Mouse (Mus musculus) splenic B cell, adult 2 months (primary cell): ENCODE results near the gene Edn3.

Experiments used
- DNase-seq: peaks from one replicate; pipeline ENCODE4 v3.0.0-alpha.2; 2011; ENCODE audit warnings: low read depth, low spot score
- H3K27me3 ChIP-seq: 2 replicates; pipeline ENCODE4 v1.6.1; 2012; ENCODE audit warnings: mild to moderate bottlenecking, low read length, moderate library complexity, mixed read lengths; ENCODE audit not compliant: control insufficient read depth, poor library complexity, insufficient read depth, severe bottlenecking
- H3K36me3 ChIP-seq: 2 replicates; pipeline ENCODE4 v1.6.1; 2012; ENCODE audit warnings: mild to moderate bottlenecking, low read length, moderate library complexity, mixed read lengths; ENCODE audit not compliant: control insufficient read depth, poor library complexity, insufficient read depth, severe bottlenecking

Edn3 gene

GRCm38 (mm10) chr2:174774177-174775111 is 14.0 kb downstream of the Edn3 start:
- H3K27me3 ChIP-seq = no peaks in the 10 kb centered on the region
- no peaks in the 10 kb centered on the region for H3K36me3 ChIP-seq
- DNase-seq = peak; percentile 17

DNA sequence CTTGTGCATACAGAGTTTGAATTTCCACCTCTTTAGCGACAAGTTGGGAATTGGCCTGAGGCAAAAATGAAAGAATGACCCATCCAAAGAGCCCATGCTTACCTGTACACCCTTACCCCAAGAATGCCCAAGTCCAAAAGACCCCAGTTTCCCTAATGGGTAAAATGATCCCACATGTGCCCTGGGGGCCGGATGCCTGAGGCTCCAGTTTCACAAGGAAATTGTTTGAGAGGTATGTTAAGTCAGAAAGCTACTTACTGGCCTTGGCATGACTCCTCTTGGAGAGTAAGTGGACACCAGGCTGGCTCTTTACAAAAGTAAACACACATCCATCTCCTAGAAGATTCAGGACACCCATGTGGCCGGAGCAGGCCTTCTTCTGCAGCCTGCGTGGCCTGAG is 21.6 kb downstream of the Edn3 start:
- Histone ChIP-seq H3K27me3 (no peaks in the 10 kb centered on the region), H3K36me3 (no peaks in the 10 kb centered on the region)
- DNase-seq = no peak

DNA sequence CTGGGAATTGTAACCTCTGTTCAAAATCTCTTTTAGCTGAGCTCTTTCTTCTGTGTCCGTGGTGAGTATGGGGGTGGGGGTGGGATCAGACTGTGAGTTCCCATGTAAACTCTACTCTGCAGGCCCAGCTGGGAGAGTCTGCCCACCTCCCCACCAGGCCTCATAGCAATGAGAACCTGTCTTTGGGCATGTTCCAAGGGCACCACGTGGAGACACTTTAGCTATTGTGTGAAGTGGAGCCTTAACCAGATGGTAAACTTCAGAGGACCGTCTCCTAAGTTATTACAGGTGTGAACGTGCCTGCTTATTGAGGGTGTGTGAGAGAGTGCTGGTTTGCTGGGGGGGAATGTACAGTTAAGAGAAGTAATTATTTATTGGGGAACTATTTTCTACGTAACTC is 22.5 kb downstream of the Edn3 start:
- H3K27me3 ChIP-seq = no peaks in the 10 kb centered on the region
- no peak for DNase-seq

GRCm38 (mm10) chr2:174788830-174789229 is 28.4 kb downstream of the Edn3 start:
- DNase-seq = no peak
- Histone ChIP-seq H3K36me3 (no peaks in the 10 kb centered on the region), H3K27me3 (no peaks in the 10 kb centered on the region)

More for the DNA sequence above, 22.5 kb downstream of the Edn3 start:
- no peaks in the 10 kb centered on the region for H3K36me3 ChIP-seq

DNA sequence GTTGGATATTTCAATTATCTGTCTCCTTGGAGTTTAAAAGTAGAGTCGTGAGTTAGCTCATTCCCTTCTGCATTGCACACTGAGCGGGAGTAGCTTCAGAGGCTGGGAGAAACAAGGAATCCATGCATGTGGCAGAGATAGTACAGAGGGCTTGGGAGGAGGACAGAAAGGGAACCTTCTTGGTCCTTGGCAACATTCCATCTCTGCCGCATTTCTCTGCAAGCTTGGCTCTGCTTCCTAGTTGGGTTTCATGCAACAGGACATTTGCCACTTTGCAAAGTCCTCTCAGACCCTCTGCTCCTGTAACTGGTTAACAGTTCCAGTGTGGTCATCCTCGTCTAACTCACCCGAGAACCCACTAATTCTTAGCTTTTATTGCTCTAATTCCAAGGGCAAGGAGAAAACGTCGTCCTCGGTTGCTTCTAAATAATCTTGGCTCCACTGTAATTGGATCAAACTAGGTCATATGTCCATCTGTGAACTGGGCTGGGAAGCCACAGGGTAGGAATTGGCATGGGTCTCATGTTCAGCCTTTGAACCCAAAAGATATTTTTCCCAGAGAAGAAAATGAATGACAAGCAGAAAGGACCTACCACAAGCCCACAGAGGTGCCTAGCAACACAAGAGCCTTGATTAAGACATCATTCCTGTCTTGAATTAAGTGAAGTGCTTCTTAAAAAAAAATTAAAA is 32.2 kb downstream of the Edn3 start:
- H3K36me3 ChIP-seq = no peaks in the 10 kb centered on the region
- H3K27me3 ChIP-seq = no peaks in the 10 kb centered on the region
- DNase-seq = no peak

DNA sequence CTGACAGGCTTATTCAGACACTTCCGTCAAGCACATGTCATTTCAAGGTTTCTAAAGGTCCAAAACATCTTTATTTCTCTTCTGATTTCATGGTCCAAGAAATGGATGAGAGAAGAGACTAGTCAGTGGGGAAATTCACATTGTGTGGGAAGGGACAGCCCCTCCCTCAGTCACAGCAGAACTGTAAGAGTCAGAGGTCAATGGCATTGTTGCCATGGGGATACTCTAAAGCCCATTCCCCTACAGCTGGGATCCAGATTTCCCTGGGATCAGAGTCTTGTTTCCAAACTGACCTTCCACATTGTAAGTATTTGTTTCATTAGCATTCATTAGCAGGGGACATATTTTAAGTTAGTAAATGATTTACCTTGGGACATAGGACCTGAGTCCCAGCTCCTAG is 32.8 kb downstream of the Edn3 start:
- Histone ChIP-seq H3K36me3 (no peaks in the 10 kb centered on the region), H3K27me3 (no peaks in the 10 kb centered on the region)
- no peak for DNase-seq

DNA sequence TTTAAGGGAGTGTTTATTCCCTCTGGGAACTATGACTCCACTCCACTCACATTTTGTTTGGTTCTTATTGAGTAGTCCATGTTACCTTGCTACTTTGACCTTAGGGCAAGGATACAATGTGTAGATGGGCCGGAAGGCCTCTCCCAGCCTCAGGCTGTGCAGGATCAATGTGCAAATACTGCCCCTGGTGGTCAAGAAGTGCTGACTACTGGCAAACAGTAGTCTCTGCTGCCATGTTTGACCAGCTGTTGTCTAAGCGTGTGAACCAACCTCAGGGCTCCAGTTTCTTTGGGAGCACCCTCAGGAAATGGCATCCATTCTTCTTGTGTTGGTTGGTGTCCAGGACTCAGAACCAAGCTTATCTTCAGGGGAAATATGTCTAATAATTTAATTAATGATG is 36.6 kb downstream of the Edn3 start:
- DNase-seq = peak; percentile 3
- Histone ChIP-seq H3K27me3 (no peaks in the 10 kb centered on the region), H3K36me3 (no peaks in the 10 kb centered on the region)

GRCm38 (mm10) chr2:174797495-174798068 is 37.2 kb downstream of the Edn3 start:
- Histone ChIP-seq H3K27me3 (no peaks in the 10 kb centered on the region), H3K36me3 (no peaks in the 10 kb centered on the region)
- DNase-seq = no peak

- H3K27me3 ChIP-seq = no peaks in the 10 kb centered on the region
- H3K36me3 ChIP-seq = no peaks in the 10 kb centered on the region
- no peak for DNase-seq
Observed at GRCm38 (mm10) chr2:174802453-174802852, 42.0 kb downstream of the Edn3 start.

GRCm38 (mm10) chr2:174803661-174804060 is 43.2 kb downstream of the Edn3 start:
- no peak for DNase-seq
- H3K27me3 ChIP-seq = no peaks in the 10 kb centered on the region
- no peaks in the 10 kb centered on the region for H3K36me3 ChIP-seq

DNA sequence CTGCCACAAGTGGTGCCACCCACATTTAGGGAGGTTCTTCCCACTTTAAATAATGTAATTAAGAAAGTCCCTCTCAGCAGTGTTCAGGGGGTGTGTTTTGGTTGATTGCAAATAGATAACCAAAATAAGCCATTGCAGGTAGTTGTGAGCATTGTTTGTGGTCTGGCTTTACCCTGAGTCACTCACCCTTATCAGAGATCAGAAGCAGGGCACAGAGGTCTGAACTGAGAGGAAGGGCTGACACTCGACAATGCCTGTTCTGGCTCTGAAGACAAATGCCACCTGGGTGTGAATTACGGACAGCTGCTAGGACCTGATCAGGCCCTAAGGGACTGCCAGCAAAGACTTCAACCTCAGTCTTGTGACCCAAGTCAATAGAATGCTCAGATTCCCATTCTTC is 47.5 kb downstream of the Edn3 start:
- no peak for DNase-seq
- Histone ChIP-seq H3K36me3 (no peaks in the 10 kb centered on the region), H3K27me3 (no peaks in the 10 kb centered on the region)

DNA sequence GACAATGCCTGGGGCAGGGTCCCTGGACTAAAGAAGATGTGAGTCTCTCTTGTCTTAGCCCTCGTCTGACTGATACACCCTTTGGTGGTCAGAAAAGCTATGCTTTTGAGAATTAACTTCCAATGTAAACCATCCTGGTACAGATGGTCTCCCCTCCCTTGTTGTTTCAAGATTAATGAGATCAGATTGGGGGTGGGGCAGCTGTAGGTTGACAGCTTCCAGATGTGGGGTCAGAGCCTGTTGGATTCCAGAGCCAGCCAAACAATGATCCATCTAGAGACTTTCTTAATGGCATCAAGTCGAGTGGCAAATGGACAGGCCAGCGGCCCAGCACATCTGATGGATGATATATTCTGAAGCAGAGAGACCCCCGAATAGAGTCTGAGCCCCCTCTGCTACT is 48.9 kb downstream of the Edn3 start:
- H3K27me3 ChIP-seq = no peaks in the 10 kb centered on the region
- no peaks in the 10 kb centered on the region for H3K36me3 ChIP-seq
- DNase-seq = no peak

DNA sequence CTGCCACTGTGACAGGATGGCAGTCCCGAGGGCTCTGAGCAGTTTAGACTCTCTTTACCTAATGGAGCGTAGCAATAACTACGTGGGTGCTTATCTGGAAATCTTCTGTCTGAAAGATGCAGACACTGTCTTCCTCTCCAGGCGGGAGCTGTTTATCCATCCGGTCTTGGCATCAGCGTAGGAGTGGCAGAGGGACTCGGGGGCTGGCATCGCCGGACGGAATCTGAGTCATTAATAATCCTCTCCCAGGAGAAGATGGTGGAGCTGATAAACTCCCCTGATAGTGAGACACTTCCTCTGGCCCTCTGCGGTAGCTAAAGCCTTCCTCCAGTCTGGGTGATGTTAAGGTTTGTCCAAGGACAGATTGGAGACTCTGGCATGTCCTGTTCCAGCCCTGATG is 52.9 kb downstream of the Edn3 start:
- H3K27me3 ChIP-seq = no peaks in the 10 kb centered on the region
- no peaks in the 10 kb centered on the region for H3K36me3 ChIP-seq
- DNase-seq = no peak

DNA sequence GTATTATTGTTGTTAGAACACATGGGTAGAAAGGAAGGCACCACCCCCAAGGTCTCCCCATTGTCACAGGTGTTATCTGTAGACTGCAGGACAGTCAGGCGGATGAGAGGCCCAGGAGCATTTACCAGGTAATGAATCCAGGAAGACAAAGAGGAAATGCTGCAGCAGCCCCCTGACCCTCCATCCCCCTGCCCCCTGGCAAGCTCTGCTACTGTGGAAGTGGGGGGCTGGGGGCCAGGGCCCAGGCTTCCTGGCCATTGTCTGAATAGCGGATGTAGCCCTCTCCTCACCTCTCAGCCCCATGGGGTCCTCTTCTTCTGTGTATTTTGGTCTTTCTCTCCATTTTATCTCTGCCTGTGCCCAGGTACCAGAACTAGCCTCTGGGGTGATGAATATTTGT is 55.7 kb downstream of the Edn3 start:
- H3K27me3 ChIP-seq = no peaks in the 10 kb centered on the region
- no peak for DNase-seq
- H3K36me3 ChIP-seq = no peaks in the 10 kb centered on the region

DNA sequence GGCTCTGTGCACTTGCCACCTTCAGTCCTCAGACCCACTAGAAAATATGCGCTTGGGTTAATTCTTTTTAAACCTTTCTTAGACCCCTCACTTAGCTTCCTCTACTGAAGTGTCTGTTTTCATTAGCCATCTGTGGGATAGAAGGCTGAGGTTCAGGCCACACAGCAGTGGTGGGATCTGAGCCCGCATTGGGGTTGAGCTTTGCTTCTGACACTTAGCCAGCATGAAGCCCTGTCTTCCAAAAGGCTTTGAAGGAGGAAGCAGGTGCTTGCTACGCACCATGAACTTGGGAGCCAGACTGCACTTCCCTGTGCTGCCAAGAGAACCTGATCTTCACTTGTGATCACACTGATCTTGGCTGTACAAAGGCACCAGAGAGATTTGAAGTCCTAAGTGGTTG is 59.9 kb downstream of the Edn3 start:
- no peak for DNase-seq
- Histone ChIP-seq H3K27me3 (no peaks in the 10 kb centered on the region), H3K36me3 (no peaks in the 10 kb centered on the region)
